In genomic region chr15:101256463-101257206, GRCm38 (mm10) we compare ENCODE assay signal across 18 mouse cellular contexts. TPM values are rescaled to one million over a fixed set of nuclear protein-coding genes. Genes with fewer than 3 reads are reported as not detected.
DNase-seq lines count a peak whose midpoint lies in the region; ATAC-seq and TF ChIP-seq lines count a peak whose summit lies in the region.
"Had no signal": no experiment of that assay in that cellular context is flagged by ENCODE, and none has a peak within 500 bp of the region (broad histone marks: within the 10 kb centered on the region; RNA-seq: fewer than 3 reads in every experiment).

No protein-coding gene starts in this region.

- ATAC-seq in heart, embryonic 12.5 days (ENCODE audit: insufficient number of reproducible peaks, low FRiP score), result no peak
- peak; percentile 57 for ATAC-seq in megakaryocyte, adult 5-6 weeks (ENCODE audit: poor library complexity, severe bottlenecking)
- ATAC-seq: hindbrain, postnatal 0 days; lung, postnatal 0 days had no signal

- H3K79me2 ChIP-seq in MEL (ENCODE audit: control insufficient read depth, insufficient read depth, low read length, poor library complexity), result no peaks in the 10 kb centered on the region

- peak overlapping the region; percentile 10; the same call in 1 of the 2 replicates for H3K9ac ChIP-seq in heart, embryonic 12.5 days
- H3K9ac ChIP-seq in MEL (ENCODE audit: control insufficient read depth, low read depth, low read length, poor library complexity, severe bottlenecking), result no peak overlapping the region
- H3K9ac ChIP-seq: embryonic facial prominence, embryonic 13.5 days; midbrain, embryonic 12.5 days had no signal

- TF ChIP-seq POLR2A in lung, adult 2 months (IDR thresholded peaks at IDR 0.05; ENCODE audit: borderline replicate concordance, extremely low read depth, low read depth, low read length), result no peak
- TF ChIP-seq POLR2A in MEL (IDR thresholded peaks at IDR 0.05; ENCODE audit: control insufficient read depth in 1 of 2, insufficient read depth in 1 of 2, low read depth in 1 of 2, low read length in 2 of 2, poor library complexity in 1 of 2), result no peak

- TF ChIP-seq RAD21 in MEL (IDR thresholded peaks at IDR 0.05; ENCODE audit: low read depth, low read length), result no peak

- no peaks in the 10 kb centered on the region for H3K9me3 ChIP-seq in heart, embryonic 12.5 days (replicated peaks)
- H3K9me3 ChIP-seq in MEL (replicated peaks; ENCODE audit: insufficient read depth, low read length), result no peaks in the 10 kb centered on the region
- H3K9me3 ChIP-seq: embryonic facial prominence, embryonic 13.5 days; midbrain, embryonic 12.5 days had no signal

- no peaks in the 10 kb centered on the region for H3K27me3 ChIP-seq in heart, embryonic 12.5 days (replicated peaks)
- no peaks in the 10 kb centered on the region for H3K27me3 ChIP-seq in MEL (ENCODE audit: control insufficient read depth in 1 of 2, insufficient read depth in 2 of 2, low read length in 2 of 2)
- H3K27me3 ChIP-seq: embryonic facial prominence, embryonic 13.5 days had no signal

- WGBS in heart, embryonic 12.5 days, result 63% methylated on average over 14 of the region's 14 CpGs
- WGBS in lung, adult 2 months, result 72% methylated on average over 14 of the region's 14 CpGs

- intact Hi-C loops in heart, postnatal 36 days (cut with DNase I), result no loop called here

- H3K36me3 ChIP-seq in heart, embryonic 12.5 days, result no peaks in the 10 kb centered on the region
- peaks cover 0 to 30% of the 10 kb centered on the region in 2 experiments; a peak in 2 of 4 replicates for H3K36me3 ChIP-seq in MEL (ENCODE audit: control insufficient read depth in 1 of 2, insufficient read depth in 2 of 2, low read length in 2 of 2)
- H3K36me3 ChIP-seq: embryonic facial prominence, embryonic 13.5 days; midbrain, embryonic 12.5 days had no signal

- TF ChIP-seq EP300 in MEL (IDR thresholded peaks at IDR 0.05; ENCODE audit: low read depth in 1 of 2, low read length in 2 of 2), result peak in 1 of 2 experiments; percentile 14; a peak in 1 of 4 replicates

- DNase-seq in heart, postnatal 36 days, result no peak
- peak; percentile 38 for DNase-seq in lung, postnatal 25 days (ENCODE audit: low spot score)
- no peak for DNase-seq in lung, adult 2 months
- DNase-seq in MEL (ENCODE audit: low read depth, low spot score), result no peak
- no peak for DNase-seq in cerebellum, adult 9-11 months
- no peak for DNase-seq in layer of hippocampus, adult 9-10 months (ENCODE audit: low spot score)
- DNase-seq: adrenal gland, postnatal 25 days; cerebellum, postnatal 36 days; kidney, adult 18-20 months; kidney, postnatal 14 days; layer of hippocampus, adult 9-11 months had no signal

- no peak overlapping the region for H3K4me3 ChIP-seq in heart, embryonic 12.5 days
- H3K4me3 ChIP-seq in lung, adult 2 months (replicated peaks; ENCODE audit: extremely low read depth, low read depth, low read length), result no peak overlapping the region
- H3K4me3 ChIP-seq in MEL (ENCODE audit: control insufficient read depth in 1 of 2, insufficient read depth in 1 of 2, low read depth in 2 of 2, low read length in 2 of 2), result no peak overlapping the region
- H3K4me3 ChIP-seq: embryonic facial prominence, embryonic 13.5 days; midbrain, embryonic 12.5 days had no signal

- H3K4me1 ChIP-seq in heart, embryonic 12.5 days (replicated peaks), result peaks cover 52% of the 10 kb centered on the region
- H3K4me1 ChIP-seq in lung, adult 2 months (ENCODE audit: control insufficient read depth, insufficient read depth, low read length), result peaks cover 17% of the 10 kb centered on the region
- peaks cover 10 to 44% of the 10 kb centered on the region in 2 experiments for H3K4me1 ChIP-seq in MEL (ENCODE audit: control insufficient read depth in 1 of 2, insufficient read depth in 2 of 2, low read length in 2 of 2)

- no peak overlapping the region for H3K4me2 ChIP-seq in heart, embryonic 12.5 days
- H3K4me2 ChIP-seq: embryonic facial prominence, embryonic 13.5 days; liver, embryonic 11.5 days; midbrain, embryonic 12.5 days had no signal

- TF ChIP-seq CTCF in lung, adult 2 months (IDR thresholded peaks at IDR 0.05; ENCODE audit: insufficient read depth, low read length), result no peak
- no peak for TF ChIP-seq CTCF in MEL (IDR thresholded peaks at IDR 0.05 in 2 of 3, conservative IDR thresholded peaks at IDR 0.05 in 1 of 3; ENCODE audit: control insufficient read depth in 1 of 3, insufficient read depth in 1 of 3, low read depth in 2 of 3, low read length in 3 of 3, poor library complexity in 1 of 3, severe bottlenecking in 1 of 3)

- H3K27ac ChIP-seq in heart, embryonic 12.5 days (ENCODE audit: poor library complexity, severe bottlenecking), result no peak overlapping the region
- H3K27ac ChIP-seq in MEL (ENCODE audit: control insufficient read depth, low read depth, low read length), result peak overlapping the region; percentile 29; the same call in 1 of the 2 replicates
- H3K27ac ChIP-seq: embryonic facial prominence, embryonic 13.5 days; hindbrain, postnatal 0 days; midbrain, embryonic 12.5 days had no signal

TF ChIP-seq in MEL, 35 proteins besides CTCF, POLR2A, EP300 and RAD21:
- TF ChIP-seq ZKSCAN1 (IDR thresholded peaks at IDR 0.05; ENCODE audit: low read depth, low read length) (no peak), MEF2A (IDR thresholded peaks at IDR 0.05; ENCODE audit: extremely low read depth, insufficient replicate concordance, low read depth, low read length, poor library complexity, severe bottlenecking) (no peak), KAT2A (conservative IDR thresholded peaks at IDR 0.05; ENCODE audit: low read depth, low read length) (no peak), JUND (IDR thresholded peaks at IDR 0.05; ENCODE audit: low read depth, low read length) (no peak), ZC3H11A (IDR thresholded peaks at IDR 0.05; ENCODE audit: low read depth, low read length) (no peak), BHLHE40 (IDR thresholded peaks at IDR 0.05; ENCODE audit: borderline replicate concordance, low read depth, low read length) (no peak), TBP (IDR thresholded peaks at IDR 0.05; ENCODE audit: low read depth, low read length) (no peak), MXI1 (IDR thresholded peaks at IDR 0.05; ENCODE audit: low read depth, low read length) (no peak), E2F4 (IDR thresholded peaks at IDR 0.05; ENCODE audit: borderline replicate concordance, low read depth, low read length) (no peak), MAFK (IDR thresholded peaks at IDR 0.05; ENCODE audit: borderline replicate concordance, low read depth, low read length) (no peak), ZNF384 (IDR thresholded peaks at IDR 0.05; ENCODE audit: low read depth, low read length) (no peak), TCF12 (IDR thresholded peaks at IDR 0.05; ENCODE audit: low read depth, low read length) (no peak), MYC (IDR thresholded peaks at IDR 0.05; ENCODE audit: low read depth, low read length) (no peak), TAL1 (IDR thresholded peaks at IDR 0.05; ENCODE audit: low read length) (0 out of 2 replicates have a peak, but pooled peaks have one; percentile 20), MYB (IDR thresholded peaks at IDR 0.05; ENCODE audit: low read depth, low read length) (no peak), NRF1 (IDR thresholded peaks at IDR 0.05; ENCODE audit: insufficient read depth, low read depth, low read length, poor library complexity, severe bottlenecking) (no peak), POLR2AphosphoS2 (IDR thresholded peaks at IDR 0.05; ENCODE audit: low read length) (no peak), GATA1 (IDR thresholded peaks at IDR 0.05; ENCODE audit: low read depth, low read length) (peak; percentile 33; the same call in 1 of the 2 replicates), USF1 (IDR thresholded peaks at IDR 0.05; ENCODE audit: low read depth, low read length) (peak; percentile 68; the same call in 1 of the 2 replicates), ETS1 (IDR thresholded peaks at IDR 0.05; ENCODE audit: low read depth, low read length) (no peak)

RNA-seq across cellular contexts. Expression of gene Nr4a1, which starts 2.6 kb away (rescaled TPM):
- polyA plus RNA-seq in heart, embryonic 12.5 days (2016; fragmentation: Nextera tagmentation; extraction: Ambion mirVana), result 14.4 and 17.4 TPM in 2 replicates
- 10 to 100 TPM in 1 of 2 experiments, 1 to 10 TPM in 1; 5.2 to 98.5 TPM for total RNA-seq in heart, postnatal 36 days (2021)
- polyA plus RNA-seq in lung, adult 2 months (2012; rRNA removed), result 40.0 and 43.4 TPM in 2 replicates
- total RNA-seq in MEL (2012; rRNA removed), result 1.7 and 2.0 TPM in 2 replicates
- 10 to 100 TPM in 1 of 2 experiments, not detected in 1; 12.8 TPM for polyA plus RNA-seq in MEL (2012; ENCODE audit: insufficient read depth in 1 of 2, insufficient read length in 2 of 2, low read depth in 1 of 2, low replicate concordance in 2 of 2, missing spikeins in 1 of 2)
- total RNA-seq in megakaryocyte, adult 5-6 weeks (2015), result 42.1 and 45.0 TPM in 2 replicates
- total RNA-seq in megakaryocyte, adult 5-6 weeks (2017), result 37.0 TPM in 2 replicates

RNA-seq across cellular contexts. Expression of gene Atg101, which starts 27.4 kb away (rescaled TPM):
- 46.6 and 49.7 TPM in 2 replicates for polyA plus RNA-seq in heart, embryonic 12.5 days (2016; fragmentation: Nextera tagmentation; extraction: Ambion mirVana)
- total RNA-seq in heart, postnatal 36 days (2021), result 10 to 100 TPM; 23.7 to 23.9 TPM
- polyA plus RNA-seq in lung, adult 2 months (2012; rRNA removed), result 36.1 and 38.6 TPM in 2 replicates
- total RNA-seq in MEL (2012; rRNA removed), result 75.5 and 90.3 TPM in 2 replicates
- 10 to 100 TPM in 1 of 2 experiments, not detected in 1; 75.2 TPM for polyA plus RNA-seq in MEL (2012; ENCODE audit: insufficient read depth in 1 of 2, insufficient read length in 2 of 2, low read depth in 1 of 2, low replicate concordance in 2 of 2, missing spikeins in 1 of 2)
- 8.2 and 12.1 TPM in 2 replicates for total RNA-seq in megakaryocyte, adult 5-6 weeks (2015)
- total RNA-seq in megakaryocyte, adult 5-6 weeks (2017), result 53.3 and 58.0 TPM in 2 replicates

RNA-seq across cellular contexts. Expression of gene Grasp, which starts 32.6 kb away (rescaled TPM):
- polyA plus RNA-seq in heart, embryonic 12.5 days (2016; fragmentation: Nextera tagmentation; extraction: Ambion mirVana), result 6.6 and 7.3 TPM in 2 replicates
- 10 to 100 TPM; 10.7 to 12.0 TPM for total RNA-seq in heart, postnatal 36 days (2021)
- polyA plus RNA-seq in lung, adult 2 months (2012; rRNA removed), result 36.6 and 58.8 TPM in 2 replicates
- 3.7 and 4.1 TPM in 2 replicates for total RNA-seq in MEL (2012; rRNA removed)
- polyA plus RNA-seq in MEL (2012; ENCODE audit: insufficient read depth in 1 of 2, insufficient read length in 2 of 2, low read depth in 1 of 2, low replicate concordance in 2 of 2, missing spikeins in 1 of 2), result 1 to 10 TPM in 1 of 2 experiments, not detected in 1; 6.3 TPM
- 0.16 and 0.30 TPM in 2 replicates for total RNA-seq in megakaryocyte, adult 5-6 weeks (2015)
- 0.29 and 0.85 TPM in 2 replicates for total RNA-seq in megakaryocyte, adult 5-6 weeks (2017)

RNA-seq across cellular contexts. Expression of gene 6030408B16Rik, which starts 36.4 kb away (rescaled TPM):
- 0.73 and 0.83 TPM in 2 replicates for polyA plus RNA-seq in heart, embryonic 12.5 days (2016; fragmentation: Nextera tagmentation; extraction: Ambion mirVana)
- total RNA-seq in heart, postnatal 36 days (2021), result 1 to 10 TPM in 1 of 2 experiments, under 1 TPM in 1; 0.94 to 1.4 TPM
- polyA plus RNA-seq in lung, adult 2 months (2012; rRNA removed), result 35.1 and 39.4 TPM in 2 replicates
- 0.07 and 0.12 TPM in 2 replicates for total RNA-seq in MEL (2012; rRNA removed)
- polyA plus RNA-seq in MEL (2012; ENCODE audit: insufficient read depth in 1 of 2, insufficient read length in 2 of 2, low read depth in 1 of 2, low replicate concordance in 2 of 2, missing spikeins in 1 of 2), result under 1 TPM in 1 of 2 experiments, not detected in 1; 0.18 TPM
- total RNA-seq in megakaryocyte, adult 5-6 weeks (2015), result not detected in 2 replicates
- not detected in 2 replicates for total RNA-seq in megakaryocyte, adult 5-6 weeks (2017)
- total RNA-seq: hindbrain, postnatal 0 days had no signal
